Mouse (Mus musculus): Measurements from ENCODE around the gene Sox6. TPM values are rescaled to one million over a fixed set of nuclear protein-coding genes. Genes with fewer than 3 reads are reported as not detected.

Sox6 gene
- polyA plus RNA-seq, 1 experiment from 2014 or later, result 37.5 TPM

- no peak overlapping the region for H3K27ac ChIP-seq (ENCODE audit: low read length)
- ATAC-seq (ENCODE audit: insufficient read depth, low FRiP score), result no peak
- no peaks in the 10 kb centered on the region for H3K36me3 ChIP-seq (ENCODE audit: control insufficient read depth, insufficient read depth, low read length)
- H3K9ac ChIP-seq (ENCODE audit: low read length), result no peak overlapping the region
- 26% methylated on average over 9 of the region's 9 CpGs for WGBS
- H3K4me2 ChIP-seq (ENCODE audit: low read depth, low read length), result no peak overlapping the region
- H3K4me1 ChIP-seq (ENCODE audit: control insufficient read depth, insufficient read depth, low read length), result 0 out of 2 replicates have a peak, but pooled peaks cover 3% of the 10 kb centered on the region
- no peaks in the 10 kb centered on the region for H3K27me3 ChIP-seq (ENCODE audit: control insufficient read depth, insufficient read depth, low read length)
- no peak overlapping the region for H3K4me3 ChIP-seq (replicated peaks; ENCODE audit: low read length)
- H3K9me3 ChIP-seq (replicated peaks; ENCODE audit: control insufficient read depth, low read length), result no peaks in the 10 kb centered on the region
These were observed 178.8 kb downstream of the Sox6 start for GRCm38 (mm10) chr7:115859691-115860401.

DNA sequence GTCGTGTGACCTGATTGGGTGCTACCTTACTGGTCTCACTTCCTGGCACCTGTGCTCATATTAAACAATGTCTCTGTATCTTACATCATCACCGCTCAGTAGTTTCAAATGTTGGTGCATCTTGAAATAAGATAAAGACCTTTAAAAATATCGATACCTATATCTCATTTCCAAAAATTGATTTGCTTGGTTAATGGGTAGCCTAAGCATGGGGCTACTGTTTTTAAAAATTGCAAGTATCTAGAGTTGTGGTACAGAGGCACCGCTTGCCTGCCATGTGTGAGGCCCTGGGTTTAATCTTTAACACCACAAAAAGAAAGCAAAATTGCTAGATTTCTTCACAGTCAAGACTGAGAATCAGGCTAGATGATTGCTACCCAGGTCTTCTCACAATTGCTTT is 187.5 kb downstream of the Sox6 start:
- ATAC-seq (ENCODE audit: insufficient read depth, low FRiP score), result no peak
- H3K27me3 ChIP-seq (ENCODE audit: control insufficient read depth, insufficient read depth, low read length), result no peaks in the 10 kb centered on the region
- WGBS, result 80% methylated on average over 4 of the region's 4 CpGs
- no peaks in the 10 kb centered on the region for H3K4me1 ChIP-seq (ENCODE audit: control insufficient read depth, insufficient read depth, low read length)
- no peaks in the 10 kb centered on the region for H3K36me3 ChIP-seq (ENCODE audit: control insufficient read depth, insufficient read depth, low read length)
- H3K9ac ChIP-seq (ENCODE audit: low read length), result no peak overlapping the region
- H3K9me3 ChIP-seq (replicated peaks; ENCODE audit: control insufficient read depth, low read length), result no peaks in the 10 kb centered on the region
- H3K27ac ChIP-seq (ENCODE audit: low read length), result no peak overlapping the region
- H3K4me3 ChIP-seq (replicated peaks; ENCODE audit: low read length), result no peak overlapping the region
- no peak overlapping the region for H3K4me2 ChIP-seq (ENCODE audit: low read depth, low read length)

- Histone ChIP-seq H3K4me1 (ENCODE audit: control insufficient read depth, insufficient read depth, low read length) (no peaks in the 10 kb centered on the region), H3K9ac (ENCODE audit: low read length) (no peak overlapping the region), H3K36me3 (ENCODE audit: control insufficient read depth, insufficient read depth, low read length) (no peaks in the 10 kb centered on the region), H3K4me2 (ENCODE audit: low read depth, low read length) (no peak overlapping the region), H3K27ac (ENCODE audit: low read length) (no peak overlapping the region), H3K4me3 (replicated peaks; ENCODE audit: low read length) (no peak overlapping the region), H3K27me3 (ENCODE audit: control insufficient read depth, insufficient read depth, low read length) (no peaks in the 10 kb centered on the region), H3K9me3 (replicated peaks; ENCODE audit: control insufficient read depth, low read length) (no peaks in the 10 kb centered on the region)
- WGBS, result 81% methylated on average over 4 of the region's 4 CpGs
- ATAC-seq (ENCODE audit: insufficient read depth, low FRiP score), result no peak
These were observed 192.7 kb downstream of the Sox6 start for GRCm38 (mm10) chr7:115845791-115846366.

DNA sequence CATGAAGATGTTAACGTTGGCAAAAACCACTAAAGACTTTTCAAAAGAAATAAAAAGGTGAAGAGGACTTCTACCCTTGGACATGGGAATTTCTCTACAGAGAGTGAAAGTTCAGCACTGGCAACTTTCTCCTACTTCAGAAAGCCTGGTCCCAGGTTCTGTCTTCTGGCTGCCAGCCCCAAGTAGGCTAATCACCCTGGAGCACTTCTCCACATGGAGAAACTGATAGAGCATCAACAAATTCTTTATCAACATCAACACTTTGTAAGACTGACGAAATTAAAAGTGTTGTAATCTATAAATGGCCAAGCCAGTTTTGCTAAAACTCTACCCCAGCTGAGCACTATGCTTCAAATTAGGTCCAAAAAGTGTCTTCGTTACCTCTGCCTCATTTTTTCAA is 193.7 kb downstream of the Sox6 start:
- H3K9ac ChIP-seq (ENCODE audit: low read length), result no peak overlapping the region
- no peaks in the 10 kb centered on the region for H3K27me3 ChIP-seq (ENCODE audit: control insufficient read depth, insufficient read depth, low read length)
- no peak overlapping the region for H3K27ac ChIP-seq (ENCODE audit: low read length)
- H3K36me3 ChIP-seq (ENCODE audit: control insufficient read depth, insufficient read depth, low read length), result no peaks in the 10 kb centered on the region
- no peak overlapping the region for H3K4me3 ChIP-seq (replicated peaks; ENCODE audit: low read length)
- H3K9me3 ChIP-seq (replicated peaks; ENCODE audit: control insufficient read depth, low read length), result no peaks in the 10 kb centered on the region
- no peak overlapping the region for H3K4me2 ChIP-seq (ENCODE audit: low read depth, low read length)
- ATAC-seq (ENCODE audit: insufficient read depth, low FRiP score), result no peak
- H3K4me1 ChIP-seq (ENCODE audit: control insufficient read depth, insufficient read depth, low read length), result no peaks in the 10 kb centered on the region
- WGBS, result 85% methylated on average over 3 of the region's 3 CpGs

- no peak overlapping the region for H3K27ac ChIP-seq (ENCODE audit: low read length)
- no peaks in the 10 kb centered on the region for H3K4me1 ChIP-seq (ENCODE audit: control insufficient read depth, insufficient read depth, low read length)
- WGBS, result 83% methylated on average over 6 of the region's 6 CpGs
- H3K27me3 ChIP-seq (ENCODE audit: control insufficient read depth, insufficient read depth, low read length), result no peaks in the 10 kb centered on the region
- no peaks in the 10 kb centered on the region for H3K9me3 ChIP-seq (replicated peaks; ENCODE audit: control insufficient read depth, low read length)
- no peak overlapping the region for H3K4me2 ChIP-seq (ENCODE audit: low read depth, low read length)
- H3K9ac ChIP-seq (ENCODE audit: low read length), result no peak overlapping the region
- no peak for ATAC-seq (ENCODE audit: insufficient read depth, low FRiP score)
- H3K36me3 ChIP-seq (ENCODE audit: control insufficient read depth, insufficient read depth, low read length), result no peaks in the 10 kb centered on the region
- H3K4me3 ChIP-seq (replicated peaks; ENCODE audit: low read length), result no peak overlapping the region
These were observed 194.2 kb downstream of the Sox6 start for GRCm38 (mm10) chr7:115844431-115844830.

GRCm38 (mm10) chr7:115842251-115842650 is 196.3 kb downstream of the Sox6 start:
- H3K4me1 ChIP-seq (ENCODE audit: control insufficient read depth, insufficient read depth, low read length), result no peaks in the 10 kb centered on the region
- no peak for ATAC-seq (ENCODE audit: insufficient read depth, low FRiP score)
- no peak overlapping the region for H3K27ac ChIP-seq (ENCODE audit: low read length)
- no peak overlapping the region for H3K4me2 ChIP-seq (ENCODE audit: low read depth, low read length)
- no peaks in the 10 kb centered on the region for H3K9me3 ChIP-seq (replicated peaks; ENCODE audit: control insufficient read depth, low read length)
- no peaks in the 10 kb centered on the region for H3K36me3 ChIP-seq (ENCODE audit: control insufficient read depth, insufficient read depth, low read length)
- H3K9ac ChIP-seq (ENCODE audit: low read length), result no peak overlapping the region
- H3K27me3 ChIP-seq (ENCODE audit: control insufficient read depth, insufficient read depth, low read length), result no peaks in the 10 kb centered on the region
- H3K4me3 ChIP-seq (replicated peaks; ENCODE audit: low read length), result no peak overlapping the region

DNA sequence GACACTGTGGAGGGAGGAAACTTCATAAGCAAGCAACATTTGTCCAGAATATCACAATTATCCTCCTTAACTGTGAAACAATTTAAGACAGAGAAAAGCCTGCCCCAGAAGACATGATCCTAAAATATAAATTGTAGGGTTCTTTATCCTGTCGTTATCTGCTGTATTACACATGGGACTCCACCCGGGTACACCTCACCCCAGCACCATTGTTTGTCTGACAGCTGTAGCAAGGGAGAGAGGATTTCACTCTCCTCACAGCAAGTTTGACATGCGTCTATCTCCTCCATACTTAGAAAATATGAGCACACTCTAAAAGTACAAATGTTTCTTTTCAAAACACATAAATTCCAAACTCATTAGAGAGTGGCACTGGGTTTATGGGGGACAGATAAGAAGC is 198.0 kb downstream of the Sox6 start:
- Histone ChIP-seq H3K36me3 (ENCODE audit: control insufficient read depth, insufficient read depth, low read length) (no peaks in the 10 kb centered on the region), H3K27ac (ENCODE audit: low read length) (no peak overlapping the region), H3K9me3 (replicated peaks; ENCODE audit: control insufficient read depth, low read length) (no peaks in the 10 kb centered on the region), H3K4me1 (ENCODE audit: control insufficient read depth, insufficient read depth, low read length) (no peaks in the 10 kb centered on the region), H3K9ac (ENCODE audit: low read length) (no peak overlapping the region), H3K4me3 (replicated peaks; ENCODE audit: low read length) (no peak overlapping the region), H3K27me3 (ENCODE audit: control insufficient read depth, insufficient read depth, low read length) (no peaks in the 10 kb centered on the region), H3K4me2 (ENCODE audit: low read depth, low read length) (no peak overlapping the region)
- WGBS, result 58% methylated on average over 3 of the region's 3 CpGs
- ATAC-seq (ENCODE audit: insufficient read depth, low FRiP score), result no peak

- Histone ChIP-seq H3K4me2 (ENCODE audit: low read depth, low read length) (no peak overlapping the region), H3K27ac (ENCODE audit: low read length) (no peak overlapping the region), H3K9ac (ENCODE audit: low read length) (no peak overlapping the region), H3K27me3 (ENCODE audit: control insufficient read depth, insufficient read depth, low read length) (no peaks in the 10 kb centered on the region), H3K9me3 (replicated peaks; ENCODE audit: control insufficient read depth, low read length) (no peaks in the 10 kb centered on the region), H3K4me3 (replicated peaks; ENCODE audit: low read length) (no peak overlapping the region), H3K36me3 (ENCODE audit: control insufficient read depth, insufficient read depth, low read length) (no peaks in the 10 kb centered on the region), H3K4me1 (ENCODE audit: control insufficient read depth, insufficient read depth, low read length) (peaks cover 13% of the 10 kb centered on the region; the same call in 1 of the 2 replicates)
- ATAC-seq (ENCODE audit: insufficient read depth, low FRiP score), result no peak
- WGBS, result 65% methylated on average over 3 of the region's 3 CpGs
These were observed 203.6 kb downstream of the Sox6 start for GRCm38 (mm10) chr7:115835005-115835404.

GRCm38 (mm10) chr7:115833701-115834100 is 204.9 kb downstream of the Sox6 start:
- H3K4me2 ChIP-seq (ENCODE audit: low read depth, low read length), result no peak overlapping the region
- WGBS, result 39% methylated on average over 3 of the region's 3 CpGs
- no peak overlapping the region for H3K9ac ChIP-seq (ENCODE audit: low read length)
- H3K27ac ChIP-seq (ENCODE audit: low read length), result no peak overlapping the region
- H3K9me3 ChIP-seq (replicated peaks; ENCODE audit: control insufficient read depth, low read length), result no peaks in the 10 kb centered on the region
- no peak for ATAC-seq (ENCODE audit: insufficient read depth, low FRiP score)
- peaks cover 16% of the 10 kb centered on the region; the same call in 1 of the 2 replicates for H3K4me1 ChIP-seq (ENCODE audit: control insufficient read depth, insufficient read depth, low read length)
- H3K27me3 ChIP-seq (ENCODE audit: control insufficient read depth, insufficient read depth, low read length), result no peaks in the 10 kb centered on the region
- no peak overlapping the region for H3K4me3 ChIP-seq (replicated peaks; ENCODE audit: low read length)
- no peaks in the 10 kb centered on the region for H3K36me3 ChIP-seq (ENCODE audit: control insufficient read depth, insufficient read depth, low read length)

Measured in stomach, embryonic 16.5 days (tissue).